Mouse (Mus musculus) lung, embryonic 16.5 days (tissue): Measurements from ENCODE around the gene Muc1. TPM values are rescaled to one million over a fixed set of nuclear protein-coding genes. Genes with fewer than 3 reads are reported as not detected.

Experiments
- ATAC-seq: fragments of 200-750 bp; cut with Nextera tagmentation; 2 replicates; pipeline ENCODE4 v1.8.0; 2017; ENCODE audit warnings: low read depth, mild to moderate bottlenecking, moderate library complexity
- H3K27ac ChIP-seq: fragments of 300-500 bp; sonication (generic); 2 replicates; pipeline ENCODE4 v1.5.1; 2014; ENCODE audit warnings: mild to moderate bottlenecking, control low read depth, low read length
- H3K27me3 ChIP-seq: fragments of 300-500 bp; sonication (generic); 2 replicates; pipeline ENCODE4 v1.6.1; 2014; ENCODE audit warnings: low read depth, low read length, mixed read lengths; ENCODE audit not compliant: control insufficient read depth, insufficient read depth
- H3K36me3 ChIP-seq: fragments of 300-500 bp; sonication (generic); 2 replicates; pipeline ENCODE4 v1.6.1; 2014; ENCODE audit warnings: low read length; ENCODE audit not compliant: control insufficient read depth, insufficient read depth
- H3K4me1 ChIP-seq: fragments of 300-500 bp; sonication (generic); replicated peaks from 2 replicates; pipeline ENCODE4 v1.6.1; 2014; ENCODE audit warnings: low read length, mixed read lengths; ENCODE audit not compliant: control insufficient read depth, insufficient read depth
- H3K4me2 ChIP-seq: fragments of 300-500 bp; sonication (generic); 2 replicates; pipeline ENCODE4 v1.6.1; 2014; ENCODE audit warnings: low read depth, low read length, control low read depth
- H3K4me3 ChIP-seq: fragments of 300-500 bp; sonication (generic); 2 replicates; pipeline ENCODE4 v1.5.1; 2014; ENCODE audit warnings: mild to moderate bottlenecking, low read length, control low read depth
- H3K9ac ChIP-seq: fragments of 300-500 bp; sonication (generic); 2 replicates; pipeline ENCODE4 v1.6.1; 2014; ENCODE audit warnings: low read length, control low read depth
- H3K9me3 ChIP-seq: fragments of 300-500 bp; sonication (generic); 2 replicates; pipeline ENCODE4 v1.6.1; 2016; ENCODE audit warnings: low read length; ENCODE audit not compliant: control insufficient read depth
- WGBS: fragments of 180-500 bp; shearing (Covaris S2); extraction: QIAGEN DNeasy Blood & Tissue Kit; methylation state at CpG from one replicate; pipeline ENCODE4 v1.1.7; 2014; 5-methylcytosine and 5-hydroxymethylcytosine counted together
- polyA plus RNA-seq: library from polyadenylated mRNA; unstranded; fragments of >200 nt; fragmentation: Nextera tagmentation; extraction: Ambion mirVana; gene quantifications from 2 replicates; pipeline ENCODE4 v1.2.1, GENCODE M21; 2015

The Muc1 gene
- polyA plus RNA-seq, 1 experiment from 2014 or later, result 151 TPM

DNA sequence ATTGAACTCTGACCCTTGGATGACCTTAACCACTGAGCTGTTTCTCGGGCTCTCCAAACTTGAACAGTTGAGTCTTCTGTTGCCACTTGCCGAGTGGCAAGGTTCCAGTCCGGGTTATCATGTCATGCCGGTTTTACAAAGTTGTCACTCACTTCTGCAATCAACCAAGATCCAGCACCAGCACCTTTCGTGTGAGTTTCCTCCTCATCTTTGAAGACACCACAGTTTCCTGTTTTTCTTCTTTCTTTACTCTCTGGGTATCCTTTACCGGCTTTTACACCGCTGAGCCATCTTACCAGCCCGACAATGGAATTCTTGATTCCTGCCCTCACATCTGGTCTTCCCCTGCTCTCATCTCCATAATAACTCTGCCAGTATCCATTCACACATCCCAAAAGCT is 38.4 kb upstream of the Muc1 start:
- no peak overlapping the region for H3K4me2 ChIP-seq
- WGBS, result 79% methylated on average over 8 of the region's 8 CpGs

DNA sequence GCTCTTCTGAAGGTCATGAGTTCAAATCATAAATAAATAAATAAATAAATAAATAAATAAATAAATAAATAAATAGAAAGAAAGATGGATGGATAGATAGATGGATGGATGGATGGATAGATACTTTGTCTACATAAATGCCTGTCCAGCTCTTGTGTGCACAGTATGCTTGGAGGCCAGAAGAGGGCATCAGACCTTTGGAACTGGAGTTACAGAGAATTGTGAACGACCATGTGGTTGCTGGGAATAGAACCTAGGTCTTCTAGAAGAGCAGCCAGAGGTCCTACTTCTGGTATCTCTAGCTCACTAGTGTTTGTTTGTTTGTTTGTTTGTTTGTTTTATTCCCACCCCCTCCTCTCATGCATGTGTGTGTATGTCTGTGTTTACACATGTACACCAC is 35.5 kb upstream of the Muc1 start:
- Histone ChIP-seq H3K4me3 (no peak overlapping the region), H3K36me3 (no peaks in the 10 kb centered on the region), H3K9ac (no peak overlapping the region), H3K27me3 (no peaks in the 10 kb centered on the region), H3K4me2 (no peak overlapping the region), H3K4me1 (peaks cover 7% of the 10 kb centered on the region), H3K27ac (no peak overlapping the region), H3K9me3 (no peaks in the 10 kb centered on the region)
- 40% methylated on average over 1 of the region's 1 CpGs for WGBS
- ATAC-seq, result no peak

More for the DNA sequence above, 38.4 kb upstream of the Muc1 start:
- Histone ChIP-seq H3K27me3 (no peaks in the 10 kb centered on the region), H3K9me3 (no peaks in the 10 kb centered on the region), H3K4me1 (peaks cover under 1% of the 10 kb centered on the region), H3K9ac (no peak overlapping the region), H3K36me3 (no peaks in the 10 kb centered on the region), H3K27ac (no peak overlapping the region), H3K4me3 (no peak overlapping the region)
- no peak for ATAC-seq

DNA sequence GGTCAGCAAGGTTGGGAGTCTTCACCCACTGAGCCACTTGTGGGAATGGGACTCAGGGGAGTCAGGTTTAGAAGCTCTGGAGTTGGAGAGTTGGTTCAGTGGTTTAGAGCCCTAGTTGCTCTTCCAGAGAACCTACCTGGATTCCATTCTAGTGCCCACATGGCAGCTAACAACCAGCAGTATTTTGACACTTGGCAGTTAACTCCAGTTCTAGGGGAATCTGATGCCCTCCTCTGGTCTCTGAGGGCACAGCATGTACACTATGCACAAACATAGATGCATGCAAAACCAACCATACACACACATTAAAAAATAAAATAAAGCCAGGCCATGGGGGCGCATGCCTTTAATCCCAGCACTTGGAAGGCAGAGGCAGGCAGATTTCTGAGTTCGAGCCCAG is 35.0 kb upstream of the Muc1 start:
- H3K4me3 ChIP-seq, result no peak overlapping the region
- H3K4me2 ChIP-seq, result no peak overlapping the region
- H3K4me1 ChIP-seq, result peaks cover 7% of the 10 kb centered on the region
- no peak overlapping the region for H3K9ac ChIP-seq
- no peak overlapping the region for H3K27ac ChIP-seq
- H3K9me3 ChIP-seq, result no peaks in the 10 kb centered on the region
- no peak for ATAC-seq
- H3K36me3 ChIP-seq, result no peaks in the 10 kb centered on the region
- no peaks in the 10 kb centered on the region for H3K27me3 ChIP-seq
- 86% methylated on average over 2 of the region's 2 CpGs for WGBS

DNA sequence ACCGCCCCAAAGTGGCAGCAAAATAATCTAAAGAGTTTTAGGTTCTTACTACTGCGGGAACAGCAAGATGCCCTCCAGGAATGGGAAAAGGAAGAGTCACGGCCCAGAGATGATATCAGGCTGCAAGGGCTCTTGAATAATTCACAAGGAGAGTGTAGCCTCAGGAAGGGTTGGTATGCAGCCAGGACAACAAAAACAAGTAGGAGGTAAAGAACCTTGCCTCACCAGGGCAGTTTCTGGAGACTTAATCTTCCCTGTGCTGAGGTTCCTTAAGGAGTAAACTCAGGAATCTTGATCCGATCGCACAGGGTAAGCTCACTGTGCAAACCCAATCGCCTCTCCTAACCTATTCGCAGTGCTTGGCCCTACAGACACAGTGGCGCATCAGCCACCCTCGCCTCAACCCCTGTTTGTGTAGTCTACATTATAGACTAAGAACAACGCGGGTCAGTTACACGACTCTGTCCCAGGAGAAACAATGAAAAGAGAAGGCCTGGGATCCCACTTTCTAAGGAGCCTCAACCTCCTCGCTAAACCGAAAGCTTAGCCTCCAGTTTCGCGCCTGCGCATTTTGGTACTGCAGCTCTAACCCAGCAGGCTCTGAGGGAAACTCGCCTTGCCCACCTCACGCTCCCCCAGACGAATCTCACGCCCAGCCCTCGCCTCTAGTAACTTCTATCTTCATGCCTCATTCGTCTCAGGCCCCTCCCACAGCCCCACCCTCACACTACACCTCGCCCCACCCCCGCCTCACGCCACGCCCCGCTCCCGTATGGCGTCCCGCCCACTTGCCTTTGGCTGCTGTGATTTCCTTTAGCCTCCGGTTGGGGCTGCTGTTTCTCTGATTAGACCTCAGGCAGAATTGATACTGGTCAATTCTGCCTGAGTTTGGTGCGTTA is 32.6 kb upstream of the Muc1 start:
- H3K36me3 ChIP-seq, result no peaks in the 10 kb centered on the region
- H3K27me3 ChIP-seq, result no peaks in the 10 kb centered on the region
- no peaks in the 10 kb centered on the region for H3K9me3 ChIP-seq
- H3K4me1 ChIP-seq, result peaks cover 7% of the 10 kb centered on the region
- H3K4me2 ChIP-seq, result peak overlapping the region; percentile 80
- H3K27ac ChIP-seq, result peak overlapping the region; percentile 91
- 7% methylated on average over 33 of the region's 33 CpGs for WGBS
- ATAC-seq, result peak; percentile 99
- peak overlapping the region; percentile 61 for H3K4me3 ChIP-seq
- peak overlapping the region; percentile 82 for H3K9ac ChIP-seq

DNA sequence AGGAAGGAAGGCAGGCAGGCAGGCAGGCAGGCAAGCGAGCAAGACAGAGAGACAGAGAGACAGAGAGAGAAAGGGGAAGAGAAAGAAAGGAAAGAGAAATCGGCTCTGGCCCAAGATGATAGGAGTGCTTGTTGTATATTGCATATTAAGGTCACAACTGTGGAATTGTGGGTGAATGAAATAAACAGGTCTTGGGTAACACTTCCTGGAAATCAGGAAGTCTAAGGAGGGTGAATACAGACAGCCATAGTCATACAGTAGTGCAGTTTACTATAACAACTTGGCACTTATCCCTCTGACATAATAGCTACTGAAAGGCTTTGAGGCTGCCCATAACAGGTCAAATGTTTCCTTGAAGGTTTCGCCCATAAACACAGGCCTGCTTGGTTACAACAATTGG is 29.0 kb upstream of the Muc1 start:
- no peaks in the 10 kb centered on the region for H3K36me3 ChIP-seq
- H3K4me2 ChIP-seq, result no peak overlapping the region
- H3K9me3 ChIP-seq, result no peaks in the 10 kb centered on the region
- H3K9ac ChIP-seq, result no peak overlapping the region
- ATAC-seq, result no peak
- peaks cover 12% of the 10 kb centered on the region for H3K4me1 ChIP-seq
- no peak overlapping the region for H3K27ac ChIP-seq
- no peaks in the 10 kb centered on the region for H3K27me3 ChIP-seq
- WGBS, result 63% methylated on average over 3 of the region's 3 CpGs
- no peak overlapping the region for H3K4me3 ChIP-seq

DNA sequence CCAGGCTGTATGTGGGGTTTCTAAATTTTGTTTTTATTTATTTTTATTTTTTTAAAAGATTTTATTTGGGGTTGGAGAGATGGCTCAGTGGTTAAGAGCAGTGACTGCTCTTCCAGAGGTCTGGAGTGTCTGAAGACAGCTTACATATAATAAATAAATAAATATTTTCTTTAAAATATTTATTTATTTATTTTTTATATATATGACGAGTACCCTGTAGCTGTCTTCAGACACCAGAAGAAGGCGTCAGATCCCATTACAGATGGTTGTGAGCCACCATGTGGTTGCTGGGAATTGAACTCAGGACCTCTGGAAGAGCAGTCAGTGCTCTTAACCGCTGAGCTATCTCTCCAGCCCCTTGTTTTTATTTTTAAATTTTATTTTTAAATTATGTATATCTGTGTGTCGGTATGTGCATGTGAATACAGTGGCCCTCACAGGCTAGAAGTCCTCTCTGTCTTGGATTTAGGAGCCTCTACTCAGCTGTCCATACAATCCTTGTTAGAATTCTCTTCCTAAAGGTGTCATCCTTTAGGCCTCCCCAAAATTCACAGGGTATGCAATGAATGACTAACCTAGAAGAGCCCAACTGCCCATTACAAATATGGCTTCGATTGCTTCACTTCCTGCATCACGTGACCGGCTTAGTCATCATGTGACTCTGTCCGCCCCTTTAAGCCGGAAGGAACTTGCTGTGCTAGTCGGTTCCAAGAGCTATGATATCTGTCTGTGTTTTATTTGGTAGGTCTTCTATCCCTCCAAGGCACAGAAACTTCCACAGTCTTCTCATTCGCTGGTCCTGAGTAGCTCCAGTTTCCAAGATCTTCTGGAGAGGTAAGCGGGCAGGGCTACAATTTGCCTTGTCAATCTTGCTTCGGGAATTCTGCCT is 26.4 kb upstream of the Muc1 start, which contains the start of gene Gba:
Gene Gba (plus strand): TSS at position 676 of the 889 bp plus-strand sequence.
- 21% methylated on average over 13 of the region's 13 CpGs for WGBS
- Histone ChIP-seq H3K4me1 (peaks cover 4% of the 10 kb centered on the region), H3K27me3 (no peaks in the 10 kb centered on the region), H3K9me3 (no peaks in the 10 kb centered on the region), H3K4me2 (peak within 1 kb of the TSS; percentile 82), H3K9ac (peak within 1 kb of the TSS; percentile 73), H3K36me3 (no peaks in the 10 kb centered on the region; the same call in 1 of the 2 replicates), H3K4me3 (peak within 1 kb of the TSS; percentile 60), H3K27ac (0 out of 2 replicates have a peak within 1 kb of the TSS, but pooled peaks have one; percentile 3)
- peak; percentile 91 for ATAC-seq

DNA sequence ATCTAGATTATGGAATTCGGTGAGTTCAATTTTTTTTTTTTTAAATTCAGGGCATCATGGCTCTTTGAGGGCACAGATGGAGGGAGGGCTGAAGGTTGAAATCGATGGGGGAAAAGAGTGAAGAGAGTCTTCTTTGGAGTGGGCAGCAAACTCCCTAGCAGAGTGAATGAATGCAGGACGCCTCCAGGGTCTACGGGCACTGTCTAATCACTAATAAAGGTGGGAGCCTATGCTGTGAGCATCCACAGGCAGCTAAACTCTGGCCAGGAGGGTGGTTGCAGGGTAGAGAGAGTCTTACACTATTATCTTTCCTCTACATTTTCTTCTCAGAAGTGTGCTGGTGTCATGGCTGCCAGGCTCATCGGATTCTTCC is 25.7 kb upstream of the Muc1 start:
- Histone ChIP-seq H3K27ac (no peak overlapping the region), H3K4me1 (peaks cover 4% of the 10 kb centered on the region), H3K9ac (peak overlapping the region; percentile 73), H3K36me3 (peaks cover 5% of the 10 kb centered on the region), H3K4me3 (peak overlapping the region; percentile 60), H3K27me3 (no peaks in the 10 kb centered on the region), H3K4me2 (peak overlapping the region; percentile 82), H3K9me3 (no peaks in the 10 kb centered on the region)
- 0 out of 2 replicates have a peak, but pooled peaks have one; percentile 21 for ATAC-seq
- 31% methylated on average over 5 of the region's 5 CpGs for WGBS

DNA sequence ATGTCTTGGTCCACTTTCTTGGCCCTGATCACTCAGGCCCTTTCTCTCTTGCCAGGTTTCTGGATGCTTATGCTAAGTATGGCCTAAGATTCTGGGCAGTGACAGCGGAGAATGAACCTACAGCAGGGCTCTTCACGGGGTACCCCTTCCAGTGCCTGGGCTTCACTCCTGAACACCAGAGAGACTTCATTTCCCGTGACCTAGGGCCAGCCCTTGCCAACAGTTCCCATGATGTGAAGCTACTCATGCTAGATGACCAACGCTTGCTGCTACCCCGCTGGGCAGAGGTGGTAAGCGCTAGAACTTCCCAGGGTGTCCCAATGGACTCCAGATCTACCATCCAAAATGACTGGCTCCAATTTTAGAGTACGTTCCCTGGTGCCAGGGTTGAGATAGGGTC is 22.8 kb upstream of the Muc1 start:
- Histone ChIP-seq H3K4me1 (peaks cover 4% of the 10 kb centered on the region), H3K9ac (no peak overlapping the region), H3K27ac (no peak overlapping the region), H3K36me3 (peaks cover 19% of the 10 kb centered on the region), H3K4me2 (no peak overlapping the region), H3K9me3 (no peaks in the 10 kb centered on the region), H3K4me3 (no peak overlapping the region), H3K27me3 (no peaks in the 10 kb centered on the region)
- no peak for ATAC-seq
- 88% methylated on average over 7 of the region's 7 CpGs for WGBS

DNA sequence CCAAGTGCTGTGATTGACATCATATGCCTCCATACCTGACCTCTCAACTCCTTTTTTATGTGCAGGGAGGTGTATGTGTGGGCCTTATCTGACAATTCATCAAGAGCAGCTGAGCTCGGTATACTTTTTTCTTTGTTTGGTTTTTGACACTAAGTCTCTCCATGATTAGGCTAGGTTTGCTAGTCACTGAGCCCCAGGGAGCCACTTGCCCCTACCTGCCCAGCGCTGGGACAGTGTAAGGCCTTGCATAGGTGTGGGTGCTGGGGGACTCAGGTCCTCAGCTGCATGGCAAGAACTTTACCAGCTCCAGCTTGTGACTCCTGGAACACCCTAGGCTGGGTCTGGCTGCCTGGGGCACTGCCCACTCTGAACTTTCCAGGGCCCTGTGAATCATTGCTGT is 22.2 kb upstream of the Muc1 start:
- Histone ChIP-seq H3K27me3 (no peaks in the 10 kb centered on the region), H3K27ac (no peak overlapping the region), H3K36me3 (peaks cover 19% of the 10 kb centered on the region), H3K4me1 (peaks cover 4% of the 10 kb centered on the region), H3K9me3 (no peaks in the 10 kb centered on the region), H3K4me2 (no peak overlapping the region), H3K9ac (no peak overlapping the region), H3K4me3 (no peak overlapping the region)
- 70% methylated on average over 2 of the region's 2 CpGs for WGBS
- no peak for ATAC-seq
